Mouse (Mus musculus): Measurements from ENCODE around the gene Lrrfip1. TPM values are rescaled to one million over a fixed set of nuclear protein-coding genes. Genes with fewer than 3 reads are reported as not detected.

Lrrfip1 gene
- polyA plus RNA-seq, 1 experiment from 2014 or later: 151 TPM

DNA sequence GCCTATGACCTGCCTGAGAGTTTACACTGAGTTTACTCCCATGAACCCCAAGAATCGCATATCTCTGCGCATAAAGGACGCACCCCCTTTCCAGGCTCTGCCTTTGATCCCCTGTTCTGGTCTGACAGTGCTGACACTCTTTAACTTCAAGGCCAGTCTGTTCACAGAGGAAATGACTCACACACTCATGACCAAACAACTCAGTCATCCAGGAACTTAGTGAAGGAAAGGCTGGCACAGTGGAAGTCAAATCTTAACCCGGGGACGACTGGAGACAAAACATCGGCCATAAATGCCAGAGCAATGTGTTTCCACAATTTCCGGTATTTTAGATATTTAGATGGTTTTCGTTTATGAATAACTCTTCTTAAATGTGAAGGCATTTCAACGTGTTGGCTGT, 25.4 kb downstream of the Lrrfip1 start:
- 46% methylated on average over 9 of the region's 9 CpGs for WGBS

DNA sequence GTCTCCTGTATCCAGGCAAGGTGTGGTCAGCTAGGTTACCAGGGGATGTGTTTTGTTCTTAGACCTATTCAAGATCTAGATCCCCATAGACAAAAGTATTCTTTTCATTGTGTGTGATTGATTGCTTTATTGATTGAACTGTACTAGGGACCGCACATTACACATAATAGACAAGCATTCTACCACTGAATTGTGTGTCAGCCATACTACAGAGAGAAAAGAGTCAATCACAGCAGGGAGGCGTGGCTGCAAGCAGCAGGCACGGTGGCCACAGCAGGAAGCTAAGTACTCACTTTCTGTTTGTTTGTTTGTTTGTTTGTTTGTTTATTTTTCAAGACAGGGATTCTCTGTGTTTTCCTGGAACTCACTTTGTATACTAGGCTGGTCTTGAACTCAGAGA, 25.9 kb downstream of the Lrrfip1 start:
- Histone ChIP-seq H3K4me2 (no peak overlapping the region), H3K4me1 (replicated peaks) (peaks cover 43% of the 10 kb centered on the region), H3K4me3 (no peak overlapping the region), H3K27me3 (replicated peaks) (no peaks in the 10 kb centered on the region), H3K9me3 (replicated peaks) (peaks cover 5% of the 10 kb centered on the region; the same call in 1 of the 2 replicates), H3K9ac (no peak overlapping the region), H3K27ac (ENCODE audit: poor library complexity, severe bottlenecking) (peak overlapping the region; percentile 97), H3K36me3 (peaks cover 28% of the 10 kb centered on the region)
- ATAC-seq (ENCODE audit: insufficient number of reproducible peaks, low FRiP score): no peak
- WGBS: 71% methylated on average over 3 of the region's 3 CpGs

More for the DNA sequence above, 25.4 kb downstream of the Lrrfip1 start:
- peak; percentile 46; the same call in 1 of the 2 replicates for ATAC-seq (ENCODE audit: insufficient number of reproducible peaks, low FRiP score)
- Histone ChIP-seq H3K4me1 (replicated peaks) (peaks cover 48% of the 10 kb centered on the region), H3K27ac (ENCODE audit: poor library complexity, severe bottlenecking) (peak overlapping the region; percentile 97), H3K4me3 (no peak overlapping the region), H3K36me3 (peaks cover 32% of the 10 kb centered on the region), H3K4me2 (no peak overlapping the region), H3K9ac (no peak overlapping the region), H3K9me3 (replicated peaks) (peaks cover 5% of the 10 kb centered on the region; the same call in 1 of the 2 replicates), H3K27me3 (replicated peaks) (no peaks in the 10 kb centered on the region)

GRCm38 (mm10) chr1:91026945-91027344, 28.4 kb downstream of the Lrrfip1 start:
- Histone ChIP-seq H3K4me1 (replicated peaks) (peaks cover 57% of the 10 kb centered on the region), H3K9me3 (replicated peaks) (peaks cover 3% of the 10 kb centered on the region; the same call in 1 of the 2 replicates), H3K4me2 (no peak overlapping the region), H3K36me3 (peaks cover 17% of the 10 kb centered on the region), H3K9ac (no peak overlapping the region), H3K4me3 (no peak overlapping the region), H3K27ac (ENCODE audit: poor library complexity, severe bottlenecking) (no peak overlapping the region), H3K27me3 (replicated peaks) (no peaks in the 10 kb centered on the region)
- no peak for ATAC-seq (ENCODE audit: insufficient number of reproducible peaks, low FRiP score)
- 81% methylated on average over 2 of the region's 2 CpGs for WGBS

DNA sequence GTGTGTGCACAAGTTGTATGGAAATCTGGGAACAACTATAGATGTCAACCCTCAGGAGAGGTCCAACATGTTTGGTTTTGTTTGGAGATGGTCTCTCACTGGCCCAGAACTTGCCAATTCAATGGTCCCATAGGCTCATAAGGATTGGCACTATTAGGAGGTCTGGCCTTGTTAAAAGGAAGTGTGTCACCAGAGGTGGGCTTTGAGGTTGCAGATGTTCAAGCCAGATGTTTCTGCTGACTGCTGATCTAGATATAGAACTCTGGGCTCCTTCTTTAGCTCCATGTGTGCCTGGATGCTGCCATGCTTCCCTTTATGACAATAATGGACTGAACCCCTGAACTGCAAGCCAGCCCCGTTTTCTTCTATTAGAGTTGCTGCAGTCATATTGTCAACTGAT, 31.8 kb downstream of the Lrrfip1 start:
- H3K36me3 ChIP-seq: peaks cover 12% of the 10 kb centered on the region
- 93% methylated on average over 1 of the region's 1 CpGs for WGBS
- no peak overlapping the region for H3K4me3 ChIP-seq
- no peak for ATAC-seq (ENCODE audit: insufficient number of reproducible peaks, low FRiP score)
- peak overlapping the region; percentile 97 for H3K27ac ChIP-seq (ENCODE audit: poor library complexity, severe bottlenecking)
- peaks cover 51% of the 10 kb centered on the region for H3K4me1 ChIP-seq (replicated peaks)
- no peak overlapping the region for H3K9ac ChIP-seq
- peaks cover 3% of the 10 kb centered on the region; the same call in 1 of the 2 replicates for H3K9me3 ChIP-seq (replicated peaks)
- no peaks in the 10 kb centered on the region for H3K27me3 ChIP-seq (replicated peaks)
- no peak overlapping the region for H3K4me2 ChIP-seq

- H3K27me3 ChIP-seq (replicated peaks): no peaks in the 10 kb centered on the region
- WGBS: 63% methylated on average over 4 of the region's 4 CpGs
- H3K27ac ChIP-seq (ENCODE audit: poor library complexity, severe bottlenecking): peak overlapping the region; percentile 97
- peaks cover 59% of the 10 kb centered on the region for H3K4me1 ChIP-seq (replicated peaks)
- no peak for ATAC-seq (ENCODE audit: insufficient number of reproducible peaks, low FRiP score)
- H3K36me3 ChIP-seq: peaks cover 3% of the 10 kb centered on the region
- peaks cover 2% of the 10 kb centered on the region; the same call in 1 of the 2 replicates for H3K9me3 ChIP-seq (replicated peaks)
- 0 out of 2 replicates have a peak overlapping the region, but pooled peaks have one; percentile 4 for H3K4me2 ChIP-seq
- H3K9ac ChIP-seq: peak overlapping the region; percentile 58; the same call in 1 of the 2 replicates
- H3K4me3 ChIP-seq: no peak overlapping the region
These were observed 33.0 kb downstream of the Lrrfip1 start for GRCm38 (mm10) chr1:91031547-91031946.

DNA sequence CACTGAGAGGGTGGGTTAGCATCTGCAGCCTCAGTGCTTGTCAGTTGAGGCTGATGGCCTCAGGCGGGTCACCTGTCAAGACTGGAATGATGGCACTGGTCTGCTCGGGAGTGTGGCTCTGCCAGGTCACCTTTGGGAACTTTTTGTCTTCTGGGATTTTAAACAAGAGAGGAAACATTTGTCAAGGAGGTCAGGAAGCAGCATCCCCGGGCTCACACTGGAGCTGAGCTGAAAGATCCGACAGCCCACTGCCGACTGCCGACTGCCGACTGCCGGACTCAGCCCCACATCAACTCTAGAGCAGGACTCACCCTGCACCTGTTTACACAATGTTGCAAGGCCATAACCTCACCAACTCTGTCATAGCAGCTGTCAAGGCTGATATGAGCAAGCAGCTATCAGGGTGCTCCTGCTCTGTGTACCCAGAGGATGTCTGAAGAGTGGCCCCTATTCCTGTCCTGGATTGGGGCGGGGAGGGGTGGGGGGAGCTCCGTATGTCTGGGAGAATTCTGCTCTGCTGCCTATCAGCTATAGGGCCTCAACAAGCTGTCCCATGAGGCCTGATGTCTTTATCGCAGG, 33.9 kb downstream of the Lrrfip1 start:
- Histone ChIP-seq H3K4me1 (replicated peaks) (peaks cover 68% of the 10 kb centered on the region), H3K4me3 (no peak overlapping the region), H3K9me3 (replicated peaks) (no peaks in the 10 kb centered on the region), H3K27me3 (replicated peaks) (no peaks in the 10 kb centered on the region), H3K36me3 (no peaks in the 10 kb centered on the region), H3K4me2 (peak overlapping the region; percentile 34), H3K9ac (peak overlapping the region; percentile 58), H3K27ac (ENCODE audit: poor library complexity, severe bottlenecking) (peak overlapping the region; percentile 97)
- 14% methylated on average over 11 of the region's 11 CpGs for WGBS
- ATAC-seq (ENCODE audit: insufficient number of reproducible peaks, low FRiP score): peak; percentile 79

DNA sequence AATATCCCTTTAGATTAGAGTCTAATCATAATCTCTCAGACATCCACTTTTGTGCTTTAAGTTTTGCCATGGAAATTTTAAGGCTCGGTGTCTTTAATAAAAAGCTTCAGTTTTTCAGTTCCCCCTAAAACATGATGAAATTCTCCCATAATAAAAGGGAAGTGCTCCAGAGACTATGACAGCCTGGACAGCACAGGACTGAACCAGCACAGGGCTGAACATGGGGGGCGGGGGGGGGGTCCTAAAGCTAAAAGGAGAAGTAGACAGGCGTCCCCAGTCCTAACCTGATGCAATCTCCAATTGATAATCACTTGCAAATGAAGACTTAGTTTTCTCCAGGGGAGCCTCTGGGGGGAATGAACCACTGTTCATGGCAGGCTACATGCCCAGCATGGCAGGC, 36.0 kb downstream of the Lrrfip1 start:
- no peak overlapping the region for H3K4me2 ChIP-seq
- no peak for ATAC-seq (ENCODE audit: insufficient number of reproducible peaks, low FRiP score)
- 81% methylated on average over 3 of the region's 3 CpGs for WGBS
- no peak overlapping the region for H3K4me3 ChIP-seq
- no peaks in the 10 kb centered on the region for H3K9me3 ChIP-seq (replicated peaks)
- H3K27ac ChIP-seq (ENCODE audit: poor library complexity, severe bottlenecking): 0 out of 2 replicates have a peak overlapping the region, but pooled peaks have one; percentile 11
- no peak overlapping the region for H3K9ac ChIP-seq
- H3K27me3 ChIP-seq (replicated peaks): no peaks in the 10 kb centered on the region
- peaks cover 82% of the 10 kb centered on the region for H3K4me1 ChIP-seq (replicated peaks)
- H3K36me3 ChIP-seq: no peaks in the 10 kb centered on the region

GRCm38 (mm10) chr1:91035266-91035665, 36.7 kb downstream of the Lrrfip1 start:
- no peaks in the 10 kb centered on the region for H3K9me3 ChIP-seq (replicated peaks)
- 63% methylated on average over 2 of the region's 2 CpGs for WGBS
- ATAC-seq (ENCODE audit: insufficient number of reproducible peaks, low FRiP score): no peak
- H3K4me1 ChIP-seq (replicated peaks): peaks cover 86% of the 10 kb centered on the region
- no peak overlapping the region for H3K4me2 ChIP-seq
- no peaks in the 10 kb centered on the region for H3K27me3 ChIP-seq (replicated peaks)
- H3K36me3 ChIP-seq: no peaks in the 10 kb centered on the region
- no peak overlapping the region for H3K27ac ChIP-seq (ENCODE audit: poor library complexity, severe bottlenecking)
- H3K9ac ChIP-seq: no peak overlapping the region
- no peak overlapping the region for H3K4me3 ChIP-seq

- Histone ChIP-seq H3K9ac (peak overlapping the region; percentile 14; the same call in 1 of the 2 replicates), H3K4me3 (no peak overlapping the region), H3K27ac (ENCODE audit: poor library complexity, severe bottlenecking) (peak overlapping the region; percentile 53; the same call in 1 of the 2 replicates), H3K4me1 (replicated peaks) (peaks cover 86% of the 10 kb centered on the region), H3K36me3 (peaks cover 3% of the 10 kb centered on the region; the same call in 1 of the 2 replicates), H3K9me3 (replicated peaks) (no peaks in the 10 kb centered on the region), H3K4me2 (no peak overlapping the region), H3K27me3 (replicated peaks) (no peaks in the 10 kb centered on the region)
- ATAC-seq (ENCODE audit: insufficient number of reproducible peaks, low FRiP score): no peak
- 81% methylated on average over 4 of the region's 4 CpGs for WGBS
These were observed 38.7 kb downstream of the Lrrfip1 start for GRCm38 (mm10) chr1:91037213-91037612.

- 0 out of 2 replicates have a peak overlapping the region, but pooled peaks have one; percentile 40 for H3K27ac ChIP-seq (ENCODE audit: poor library complexity, severe bottlenecking)
- H3K4me3 ChIP-seq: no peak overlapping the region
- peaks cover 84% of the 10 kb centered on the region for H3K4me1 ChIP-seq (replicated peaks)
- H3K9me3 ChIP-seq (replicated peaks): no peaks in the 10 kb centered on the region
- WGBS: 78% methylated on average over 6 of the region's 6 CpGs
- no peak overlapping the region for H3K9ac ChIP-seq
- no peak overlapping the region for H3K4me2 ChIP-seq
- H3K36me3 ChIP-seq: peaks cover 3% of the 10 kb centered on the region; the same call in 1 of the 2 replicates
- ATAC-seq (ENCODE audit: insufficient number of reproducible peaks, low FRiP score): no peak
- no peaks in the 10 kb centered on the region for H3K27me3 ChIP-seq (replicated peaks)
These were observed 39.5 kb downstream of the Lrrfip1 start for GRCm38 (mm10) chr1:91038010-91038409.

GRCm38 (mm10) chr1:91038531-91038930, 40.0 kb downstream of the Lrrfip1 start:
- H3K9ac ChIP-seq: no peak overlapping the region
- H3K36me3 ChIP-seq: peaks cover 3% of the 10 kb centered on the region; the same call in 1 of the 2 replicates
- no peak overlapping the region for H3K4me3 ChIP-seq
- WGBS: 51% methylated on average over 6 of the region's 6 CpGs
- H3K4me2 ChIP-seq: no peak overlapping the region
- no peaks in the 10 kb centered on the region for H3K27me3 ChIP-seq (replicated peaks)
- H3K9me3 ChIP-seq (replicated peaks): no peaks in the 10 kb centered on the region
- peaks cover 86% of the 10 kb centered on the region for H3K4me1 ChIP-seq (replicated peaks)
- no peak for ATAC-seq (ENCODE audit: insufficient number of reproducible peaks, low FRiP score)
- peak overlapping the region; percentile 37 for H3K27ac ChIP-seq (ENCODE audit: poor library complexity, severe bottlenecking)

All from heart, embryonic 12.5 days (tissue).